Mouse (Mus musculus) kidney, adult 2 months (tissue): Measurements from ENCODE around the gene Gm49601.

Source experiments
- CTCF ChIP-seq: fragments of 200-500 bp; conservative IDR thresholded peaks from 2 replicates; pipeline ENCODE4 v1.5.1; 2011; ENCODE audit warnings: low read depth, mild to moderate bottlenecking, control low read depth, low read length, moderate library complexity, mixed read lengths; ENCODE audit not compliant: insufficient read depth, insufficient read length
- POLR2A ChIP-seq: fragments of 200-500 bp; IDR thresholded peaks from one replicate; pipeline ENCODE4 v1.6.1; 2011; ENCODE audit warnings: low read depth, low read length, control low read depth

GRCm38 (mm10) chr16:18583169-18583568, 43.1 kb downstream of the Gm49601 start:
- TF ChIP-seq CTCF (no peak), POLR2A (no peak)
